Mouse (Mus musculus) thymus, adult 2 months (tissue): Measurements from ENCODE around the gene Ier5l.

Source experiments
- CTCF ChIP-seq: fragments of 200-500 bp; IDR thresholded peaks from 2 replicates; pipeline ENCODE4 v1.5.1; 2012; ENCODE audit warnings: mild to moderate bottlenecking, control low read depth, low read length, moderate library complexity, borderline replicate concordance; ENCODE audit not compliant: control insufficient read depth, poor library complexity, insufficient read depth; ENCODE audit errors: extremely low read depth
- POLR2A ChIP-seq: fragments of 200-500 bp; IDR thresholded peaks from 2 replicates; pipeline ENCODE4 v1.6.1; 2012; ENCODE audit warnings: mild to moderate bottlenecking, low read length, control low read depth, moderate library complexity; ENCODE audit not compliant: control insufficient read depth, poor library complexity, insufficient read depth; ENCODE audit errors: extremely low read depth

- TF ChIP-seq CTCF (no peak), POLR2A (no peak)
Observed at GRCm38 (mm10) chr2:30474776-30475175, 757 bp upstream of the Ier5l start.
